Mouse (Mus musculus): ENCODE measurements around the gene Rbfox2. TPM values are rescaled to one million over a fixed set of nuclear protein-coding genes. Genes with fewer than 3 reads are reported as not detected.

The Rbfox2 gene
- polyA plus RNA-seq, 2 experiments = 7.2 to 9.9 TPM

- Histone ChIP-seq H3K9me3 (ENCODE audit: control insufficient read depth, low read length) (no peaks in the 10 kb centered on the region), H3K36me3 (replicated peaks; ENCODE audit: control insufficient read depth, insufficient read depth, low read depth) (no peaks in the 10 kb centered on the region), H3K9ac (replicated peaks) (no peak overlapping the region), H3K27ac (no peak overlapping the region), H3K27me3 (ENCODE audit: control insufficient read depth, insufficient read depth, low read length) (no peaks in the 10 kb centered on the region), H3K4me2 (ENCODE audit: low read depth) (peak overlapping the region; percentile 50), H3K4me3 (ENCODE audit: insufficient read depth in 1 of 2, low read depth in 2 of 2, low read length in 2 of 2) (0 out of 4 replicates have a peak overlapping the region, but pooled peaks of 1 of the 2 experiments have one; percentile 8), H3K4me1 (replicated peaks; ENCODE audit: control insufficient read depth in 2 of 2, insufficient read depth in 2 of 2, low read length in 1 of 2) (peaks cover 4 to 19% of the 10 kb centered on the region in 2 experiments; a peak in 3 of 4 replicates)
- DNase-seq (ENCODE audit: low read depth in 3 of 3, low spot score in 3 of 3) = no peak
- no peak for ATAC-seq (ENCODE audit: insufficient read depth)
- no peak for TF ChIP-seq EP300 (IDR thresholded peaks at IDR 0.05; ENCODE audit: low read depth)
- no peak for TF ChIP-seq CTCF (IDR thresholded peaks at IDR 0.05; ENCODE audit: low read depth)
- WGBS (ENCODE audit: insufficient replicate concordance) = 59% methylated on average over 8 of the region's 8 CpGs
Observed at GRCm38 (mm10) chr15:77151178-77151577, 155.6 kb downstream of the Rbfox2 start.

DNA sequence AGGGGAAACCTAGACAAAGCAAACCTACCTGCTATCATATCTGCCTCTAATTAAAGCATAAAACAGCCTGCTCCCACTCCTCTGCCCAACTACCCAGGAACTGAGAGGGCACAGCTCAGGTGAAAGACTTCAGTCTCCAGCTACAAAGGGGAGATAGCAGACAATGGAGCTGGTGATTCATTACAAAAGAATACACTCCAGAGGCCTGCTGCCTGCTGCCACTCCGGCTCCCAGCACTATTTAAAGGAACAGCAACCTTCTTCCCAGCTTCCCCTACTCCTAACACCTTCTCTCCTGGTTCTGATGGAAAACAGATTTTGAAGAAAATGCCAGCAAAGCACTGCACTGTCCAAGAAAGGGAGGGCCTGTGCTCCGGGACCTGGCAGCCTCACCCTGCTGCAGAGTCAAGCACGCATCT lies 156.4 kb downstream of the Rbfox2 start:
- Histone ChIP-seq H3K27me3 (ENCODE audit: control insufficient read depth, insufficient read depth, low read length) (no peaks in the 10 kb centered on the region), H3K4me1 (replicated peaks; ENCODE audit: control insufficient read depth in 2 of 2, insufficient read depth in 2 of 2, low read length in 1 of 2) (peaks cover 4 to 19% of the 10 kb centered on the region in 2 experiments; a peak in 3 of 4 replicates), H3K9ac (replicated peaks) (no peak overlapping the region), H3K36me3 (replicated peaks; ENCODE audit: control insufficient read depth, insufficient read depth, low read depth) (no peaks in the 10 kb centered on the region), H3K4me3 (ENCODE audit: insufficient read depth in 1 of 2, low read depth in 2 of 2, low read length in 2 of 2) (peak overlapping the region; percentile 6 to 27; a peak in 1 of 4 replicates), H3K27ac (0 out of 2 replicates have a peak overlapping the region, but pooled peaks have one; percentile 29), H3K4me2 (ENCODE audit: low read depth) (peak overlapping the region; percentile 50), H3K9me3 (ENCODE audit: control insufficient read depth, low read length) (no peaks in the 10 kb centered on the region)
- DNase-seq (ENCODE audit: low read depth in 3 of 3, low spot score in 3 of 3) = no peak
- no peak for ATAC-seq (ENCODE audit: insufficient read depth)
- 68% methylated on average over 3 of the region's 3 CpGs for WGBS (ENCODE audit: insufficient replicate concordance)
- TF ChIP-seq CTCF (IDR thresholded peaks at IDR 0.05; ENCODE audit: low read depth) (no peak), EP300 (IDR thresholded peaks at IDR 0.05; ENCODE audit: low read depth) (no peak)

DNA sequence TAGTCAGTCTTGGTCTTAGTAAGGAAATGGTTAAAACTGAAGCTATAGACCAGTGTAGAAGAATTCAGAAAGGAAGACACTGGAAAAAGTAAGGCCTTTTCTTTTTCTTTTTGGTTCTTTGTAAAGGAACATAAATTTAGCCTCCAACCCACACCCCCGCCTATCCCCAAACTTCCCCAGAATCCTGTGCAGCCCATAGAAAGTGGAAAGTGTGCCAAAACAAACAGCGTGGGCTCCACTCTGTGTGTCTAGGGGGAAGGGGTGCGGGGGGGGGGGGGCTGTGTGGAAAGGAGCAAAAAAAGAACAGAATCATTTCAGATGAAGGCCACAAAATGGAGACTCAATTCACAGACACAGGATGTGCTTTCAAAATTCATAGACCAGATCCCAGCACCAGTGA lies 156.8 kb downstream of the Rbfox2 start:
- peaks cover 4 to 19% of the 10 kb centered on the region in 2 experiments; a peak in 3 of 4 replicates for H3K4me1 ChIP-seq (replicated peaks; ENCODE audit: control insufficient read depth in 2 of 2, insufficient read depth in 2 of 2, low read length in 1 of 2)
- TF ChIP-seq CTCF (IDR thresholded peaks at IDR 0.05; ENCODE audit: low read depth) (no peak), EP300 (IDR thresholded peaks at IDR 0.05; ENCODE audit: low read depth) (no peak)
- H3K4me3 ChIP-seq (ENCODE audit: insufficient read depth in 1 of 2, low read depth in 2 of 2, low read length in 2 of 2) = no peak overlapping the region
- no peak for ATAC-seq (ENCODE audit: insufficient read depth)
- peak overlapping the region; percentile 50 for H3K4me2 ChIP-seq (ENCODE audit: low read depth)
- no peaks in the 10 kb centered on the region for H3K9me3 ChIP-seq (ENCODE audit: control insufficient read depth, low read length)
- H3K27me3 ChIP-seq (ENCODE audit: control insufficient read depth, insufficient read depth, low read length) = no peaks in the 10 kb centered on the region
- 39% methylated on average over 3 of the region's 3 CpGs for WGBS (ENCODE audit: insufficient replicate concordance)
- no peaks in the 10 kb centered on the region for H3K36me3 ChIP-seq (replicated peaks; ENCODE audit: control insufficient read depth, insufficient read depth, low read depth)
- 0 out of 2 replicates have a peak overlapping the region, but pooled peaks have one; percentile 29 for H3K27ac ChIP-seq
- no peak for DNase-seq (ENCODE audit: low read depth in 3 of 3, low spot score in 3 of 3)
- H3K9ac ChIP-seq (replicated peaks) = no peak overlapping the region

- 24% methylated on average over 3 of the region's 3 CpGs for WGBS (ENCODE audit: insufficient replicate concordance)
- Histone ChIP-seq H3K4me1 (replicated peaks; ENCODE audit: control insufficient read depth in 2 of 2, insufficient read depth in 2 of 2, low read length in 1 of 2) (peaks cover 4 to 19% of the 10 kb centered on the region in 2 experiments; a peak in 3 of 4 replicates), H3K27ac (no peak overlapping the region), H3K36me3 (replicated peaks; ENCODE audit: control insufficient read depth, insufficient read depth, low read depth) (no peaks in the 10 kb centered on the region), H3K27me3 (ENCODE audit: control insufficient read depth, insufficient read depth, low read length) (no peaks in the 10 kb centered on the region), H3K9ac (replicated peaks) (no peak overlapping the region), H3K4me3 (ENCODE audit: insufficient read depth in 1 of 2, low read depth in 2 of 2, low read length in 2 of 2) (no peak overlapping the region), H3K4me2 (ENCODE audit: low read depth) (peak overlapping the region; percentile 32), H3K9me3 (ENCODE audit: control insufficient read depth, low read length) (no peaks in the 10 kb centered on the region)
- ATAC-seq (ENCODE audit: insufficient read depth) (no peak), DNase-seq (ENCODE audit: low read depth in 3 of 3, low spot score in 3 of 3) (no peak)
- no peak for TF ChIP-seq CTCF (IDR thresholded peaks at IDR 0.05; ENCODE audit: low read depth)
- TF ChIP-seq EP300 (IDR thresholded peaks at IDR 0.05; ENCODE audit: low read depth) = no peak
Observed at GRCm38 (mm10) chr15:77149551-77149950, 157.3 kb downstream of the Rbfox2 start.

DNA sequence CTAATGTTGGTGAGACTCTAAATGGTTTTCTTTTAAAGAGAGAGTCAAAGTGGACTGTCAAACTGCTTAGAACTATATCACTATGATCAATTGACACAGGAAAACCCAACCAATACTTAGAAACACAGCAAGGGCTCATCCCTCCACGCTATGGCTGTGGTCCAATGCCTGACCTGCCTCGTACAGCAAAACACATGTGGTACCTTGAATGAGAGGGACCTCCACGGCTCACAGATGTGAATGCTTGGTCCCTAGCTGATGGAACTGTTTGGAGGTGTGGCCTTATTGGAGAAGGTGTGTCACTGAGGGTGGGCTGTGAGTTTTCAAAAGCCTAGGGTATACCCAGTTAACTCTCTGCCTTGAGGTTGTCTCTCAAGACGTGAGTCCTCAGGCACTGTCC lies 159.9 kb downstream of the Rbfox2 start:
- H3K27me3 ChIP-seq (ENCODE audit: control insufficient read depth, insufficient read depth, low read length) = no peaks in the 10 kb centered on the region
- no peak for TF ChIP-seq CTCF (IDR thresholded peaks at IDR 0.05; ENCODE audit: low read depth)
- no peak for TF ChIP-seq EP300 (IDR thresholded peaks at IDR 0.05; ENCODE audit: low read depth)
- no peaks in the 10 kb centered on the region for H3K36me3 ChIP-seq (replicated peaks; ENCODE audit: control insufficient read depth, insufficient read depth, low read depth)
- H3K4me3 ChIP-seq (ENCODE audit: insufficient read depth in 1 of 2, low read depth in 2 of 2, low read length in 2 of 2) = no peak overlapping the region
- DNase-seq (ENCODE audit: low read depth in 3 of 3, low spot score in 3 of 3) (no peak), ATAC-seq (ENCODE audit: insufficient read depth) (no peak)
- no peak overlapping the region for H3K9ac ChIP-seq (replicated peaks)
- H3K27ac ChIP-seq = no peak overlapping the region
- WGBS (ENCODE audit: insufficient replicate concordance) = 57% methylated on average over 4 of the region's 4 CpGs
- no peak overlapping the region for H3K4me2 ChIP-seq (ENCODE audit: low read depth)
- peaks cover 4 to 22% of the 10 kb centered on the region in 2 experiments; a peak in 3 of 4 replicates for H3K4me1 ChIP-seq (replicated peaks; ENCODE audit: control insufficient read depth in 2 of 2, insufficient read depth in 2 of 2, low read length in 1 of 2)
- H3K9me3 ChIP-seq (ENCODE audit: control insufficient read depth, low read length) = no peaks in the 10 kb centered on the region

Measured in liver, embryonic 14.5 days (tissue).